In genomic region chr19:24981294-24981693, GRCm38 (mm10) we compare ENCODE assay signal across 9 mouse cellular contexts. TPM values are rescaled to one million over a fixed set of nuclear protein-coding genes. Genes with fewer than 3 reads are reported as not detected.
DNase-seq lines count a peak whose midpoint lies in the region; ATAC-seq lines count a peak whose summit lies in the region.
"Had no signal": no experiment of that assay in that cellular context is flagged by ENCODE, and none has a peak within 500 bp of the region (broad histone marks: within the 10 kb centered on the region; RNA-seq: fewer than 3 reads in every experiment).

No protein-coding gene starts in this region.

- H3K9ac ChIP-seq in hindbrain, embryonic 11.5 days (ENCODE audit: low read depth, low read length): no peak overlapping the region
- H3K9ac ChIP-seq: heart, embryonic 13.5 days had no signal

- WGBS in hindbrain, embryonic 11.5 days: 67% methylated on average over 8 of the region's 8 CpGs
- WGBS in hindbrain, embryonic 10.5 days: 71% methylated on average over 8 of the region's 8 CpGs
- WGBS in macrophage (ENCODE audit: missing documents): 54% methylated on average over 8 of the region's 8 CpGs

- H3K4me1 ChIP-seq in hindbrain, embryonic 11.5 days (replicated peaks; ENCODE audit: control insufficient read depth, insufficient read depth, low read length): no peaks in the 10 kb centered on the region
- H3K4me1 ChIP-seq in hindbrain, embryonic 10.5 days (replicated peaks): 0 out of 2 replicates have a peak, but pooled peaks cover 8% of the 10 kb centered on the region
- H3K4me1 ChIP-seq: heart, embryonic 13.5 days had no signal

- ATAC-seq in hindbrain, embryonic 11.5 days (ENCODE audit: low FRiP score): no peak
- ATAC-seq in CD4-positive, CD25-positive, alpha-beta regulatory T cell, adult 4 months: no peak

- DNase-seq in hindbrain, embryonic 11.5 days (ENCODE audit: low spot score): peak; percentile 44
- no peak for DNase-seq in hindbrain, embryonic 10.5 days (ENCODE audit: low spot score)
- peak; percentile 72 for DNase-seq in Muller cell, postnatal 12 days (ENCODE audit: inconsistent ontology term)
- peak; percentile 46 for DNase-seq in embryo, embryonic 11 days
- peak; percentile 66 for DNase-seq in layer of hippocampus, adult 11-12 months (ENCODE audit: low spot score)
- no peak for DNase-seq in ovary, adult 18-20 months (ENCODE audit: low spot score)

- no peaks in the 10 kb centered on the region for H3K27me3 ChIP-seq in hindbrain, embryonic 11.5 days (ENCODE audit: control insufficient read depth, insufficient read depth, low read length)
- no peaks in the 10 kb centered on the region for H3K27me3 ChIP-seq in hindbrain, embryonic 10.5 days (ENCODE audit: insufficient read depth, poor library complexity, severe bottlenecking)

- H3K36me3 ChIP-seq in hindbrain, embryonic 11.5 days (ENCODE audit: control insufficient read depth, insufficient read depth, low read length): no peaks in the 10 kb centered on the region
- no peaks in the 10 kb centered on the region for H3K36me3 ChIP-seq in hindbrain, embryonic 10.5 days
- no peaks in the 10 kb centered on the region for H3K36me3 ChIP-seq in macrophage (ENCODE audit: inconsistent target)
- H3K36me3 ChIP-seq: heart, embryonic 13.5 days had no signal

- H3K79me2 ChIP-seq in macrophage (ENCODE audit: inconsistent target): no peaks in the 10 kb centered on the region

- no peak overlapping the region for H3K27ac ChIP-seq in hindbrain, embryonic 11.5 days (ENCODE audit: low read depth, low read length)
- H3K27ac ChIP-seq in hindbrain, embryonic 10.5 days: no peak overlapping the region
- H3K27ac ChIP-seq in macrophage: peak overlapping the region; percentile 10
- H3K27ac ChIP-seq: heart, embryonic 13.5 days had no signal

- H3K4me2 ChIP-seq in hindbrain, embryonic 11.5 days (replicated peaks; ENCODE audit: low read depth, low read length): no peak overlapping the region
- H3K4me2 ChIP-seq: heart, embryonic 13.5 days had no signal

- no peak overlapping the region for H3K4me3 ChIP-seq in hindbrain, embryonic 11.5 days (ENCODE audit: low read depth, low read length)
- H3K4me3 ChIP-seq in hindbrain, embryonic 10.5 days: no peak overlapping the region
- no peak overlapping the region for H3K4me3 ChIP-seq in macrophage (ENCODE audit: inconsistent target)
- H3K4me3 ChIP-seq: heart, embryonic 13.5 days had no signal

- H3K9me3 ChIP-seq in hindbrain, embryonic 11.5 days (ENCODE audit: control insufficient read depth, low read length): no peaks in the 10 kb centered on the region
- H3K9me3 ChIP-seq in hindbrain, embryonic 10.5 days: no peaks in the 10 kb centered on the region
- H3K9me3 ChIP-seq: heart, embryonic 13.5 days had no signal

RNA-seq across cellular contexts. Expression of gene Dock8, which starts 18.0 kb away (rescaled TPM):
- polyA plus RNA-seq in hindbrain, embryonic 11.5 days (2014; fragmentation: Nextera tagmentation; extraction: Ambion mirVana): 0.70 and 4.1 TPM in 2 replicates
- polyA plus RNA-seq in hindbrain, embryonic 10.5 days (2016; fragmentation: Nextera tagmentation; extraction: Ambion mirVana): 1.4 and 2.2 TPM in 2 replicates
- total RNA-seq in macrophage (2018; cell fraction: chromatin; rRNA removed): 100 to 1,000 TPM in 21 of 26 experiments, 10 to 100 TPM in 5; 26.4 to 284 (median 186) TPM
- 100 to 1,000 TPM in 1 of 26 experiments, 10 to 100 TPM in 25; 43.4 to 106 (median 61.6) TPM for total RNA-seq in macrophage (2018; cell fraction: cytosol; rRNA removed)
- 100 to 1,000 TPM in 19 of 26 experiments, 10 to 100 TPM in 7; 29.5 to 215 (median 138) TPM for total RNA-seq in macrophage (2018; cell fraction: nucleus; rRNA removed)
- 41.2 to 71.9 TPM (median 45.5 TPM) in 3 replicates for polyA plus RNA-seq in macrophage (2018)
- polyA plus RNA-seq in CD4-positive, CD25-positive, alpha-beta regulatory T cell, adult 4 months (2017; shearing (Covaris generic)): 100 to 1,000 TPM in 1 of 2 experiments, 10 to 100 TPM in 1; 97.2 to 114 TPM

RNA-seq across cellular contexts. Expression of gene Cbwd1, which starts 19.9 kb away (rescaled TPM):
- 24.9 and 25.3 TPM in 2 replicates for polyA plus RNA-seq in hindbrain, embryonic 11.5 days (2014; fragmentation: Nextera tagmentation; extraction: Ambion mirVana)
- polyA plus RNA-seq in hindbrain, embryonic 10.5 days (2016; fragmentation: Nextera tagmentation; extraction: Ambion mirVana): 18.5 and 22.3 TPM in 2 replicates
- total RNA-seq in macrophage (2018; cell fraction: chromatin; rRNA removed): 10 to 100 TPM in 23 of 26 experiments, 1 to 10 TPM in 3; 6.4 to 31.6 (median 21.5) TPM
- total RNA-seq in macrophage (2018; cell fraction: cytosol; rRNA removed): 10 to 100 TPM in 4 of 26 experiments, 1 to 10 TPM in 22; 5.7 to 12.2 (median 8.3) TPM
- total RNA-seq in macrophage (2018; cell fraction: nucleus; rRNA removed): 10 to 100 TPM in 12 of 26 experiments, 1 to 10 TPM in 14; 2.2 to 19.5 (median 9.8) TPM
- polyA plus RNA-seq in macrophage (2018): 8.8 to 12.9 TPM (median 11.9 TPM) in 3 replicates
- 10 to 100 TPM; 12.2 to 27.9 TPM for polyA plus RNA-seq in CD4-positive, CD25-positive, alpha-beta regulatory T cell, adult 4 months (2017; shearing (Covaris generic))

Comparison
In these comparisons a context has a peak if more than half of its experiments do, and no peak if none do; other contexts are left out.
1. DNase-seq: peak in hindbrain, embryonic 11.5 days (single experiment), Muller cell, postnatal 12 days (single experiment), embryo, embryonic 11 days (single experiment) and layer of hippocampus, adult 11-12 months (single experiment); none in hindbrain, embryonic 10.5 days (single experiment) and ovary, adult 18-20 months (single experiment).